Mouse (Mus musculus) embryonic facial prominence, embryonic 10.5 days (tissue): ENCODE data around the gene Mysm1. TPM values are rescaled to one million over a fixed set of nuclear protein-coding genes. Genes with fewer than 3 reads are reported as not detected.

Experiments used
- polyA plus RNA-seq: library from polyadenylated mRNA; unstranded; fragments of >200 nt; fragmentation: Nextera tagmentation; extraction: Ambion mirVana; gene quantifications from 2 replicates; pipeline ENCODE4 v1.2.1, GENCODE M21; 2016

The Mysm1 gene
- polyA plus RNA-seq, 1 experiment from 2014 or later = 29.2 TPM

Other genes starting within 250 kb of the Mysm1 start
- 9.4 TPM in 2 replicates for gene Tek, start 239.8 kb downstream of the Mysm1 start, polyA plus RNA-seq
- gene Eqtn, start 50.3 kb downstream of the Mysm1 start, polyA plus RNA-seq = 0.17 TPM in 1 of 2 replicates, not detected in the other
- 69.8 and 78.0 TPM in 2 replicates for gene Jun, start 73.1 kb upstream of the Mysm1 start, polyA plus RNA-seq